Mouse (Mus musculus) lung, embryonic 15.5 days (tissue): Measurements from ENCODE around the gene Gnpat. TPM values are rescaled to one million over a fixed set of nuclear protein-coding genes. Genes with fewer than 3 reads are reported as not detected.

Source experiments
- ATAC-seq: fragments of 200-750 bp; cut with Nextera tagmentation; 2 replicates; pipeline ENCODE4 v1.8.0; 2017; ENCODE audit warnings: moderate number of reproducible peaks, borderline replicate concordance; ENCODE audit not compliant: low FRiP score, low TSS enrichment; ENCODE audit errors: extremely low read depth
- H3K27ac ChIP-seq: fragments of 300-500 bp; sonication (generic); 2 replicates; pipeline ENCODE4 v1.5.1; 2015; ENCODE audit warnings: moderate library complexity, mild to moderate bottlenecking, inconsistent platforms
- H3K27me3 ChIP-seq: fragments of 300-500 bp; sonication (generic); 2 replicates; pipeline ENCODE4 v1.6.1; 2015; ENCODE audit warnings: inconsistent platforms
- H3K36me3 ChIP-seq: fragments of 300-500 bp; sonication (generic); 2 replicates; pipeline ENCODE4 v1.6.1; 2015; ENCODE audit warnings: inconsistent platforms
- H3K4me1 ChIP-seq: fragments of 300-500 bp; sonication (generic); 2 replicates; pipeline ENCODE4 v1.6.1; 2015; ENCODE audit warnings: inconsistent platforms
- H3K4me2 ChIP-seq: fragments of 300-500 bp; sonication (generic); 2 replicates; pipeline ENCODE4 v1.6.1; 2015; ENCODE audit warnings: inconsistent platforms, mild to moderate bottlenecking, moderate library complexity
- H3K4me3 ChIP-seq: fragments of 300-500 bp; sonication (generic); 2 replicates; pipeline ENCODE4 v1.5.1; 2015; ENCODE audit warnings: mild to moderate bottlenecking, inconsistent platforms
- H3K9ac ChIP-seq: fragments of 300-500 bp; sonication (generic); 2 replicates; pipeline ENCODE4 v1.6.1; 2015; ENCODE audit warnings: inconsistent platforms
- H3K9me3 ChIP-seq: fragments of 300-500 bp; sonication (generic); 2 replicates; pipeline ENCODE4 v1.6.1; 2016; ENCODE audit warnings: inconsistent platforms
- WGBS: fragments of 180-500 bp; shearing (Covaris S2); methylation state at CpG from one replicate; pipeline ENCODE4 v1.1.7; 2015; 5-methylcytosine and 5-hydroxymethylcytosine counted together
- polyA plus RNA-seq: library from polyadenylated mRNA; unstranded; fragments of >200 nt; fragmentation: Nextera tagmentation; extraction: Ambion mirVana; gene quantifications from 2 replicates; pipeline ENCODE4 v1.2.1, GENCODE M21; 2015

Gnpat gene
- polyA plus RNA-seq, 1 experiment from 2014 or later: 99.0 TPM

DNA sequence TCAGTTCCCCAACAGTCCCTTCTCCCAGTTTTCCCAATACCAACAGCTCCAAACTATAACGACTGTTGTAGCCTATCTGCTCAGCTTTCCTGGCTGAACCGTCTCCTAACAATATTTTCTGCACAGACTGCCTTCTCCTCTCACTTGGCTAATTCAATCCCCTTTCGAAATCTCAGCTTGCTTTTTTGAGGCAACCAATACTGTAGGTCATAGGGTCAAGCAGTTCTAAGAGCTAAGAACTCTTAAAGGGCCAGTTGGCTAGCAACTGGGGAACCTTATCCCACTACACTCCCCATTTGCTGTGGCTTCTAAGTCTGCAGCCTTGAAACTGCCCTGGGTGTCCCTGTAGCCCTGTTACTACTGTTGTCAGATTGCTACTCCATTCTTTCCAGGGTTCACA lies 17.7 kb upstream of the Gnpat start:
- H3K27ac ChIP-seq: no peak overlapping the region
- H3K9ac ChIP-seq: no peak overlapping the region
- peaks cover 22% of the 10 kb centered on the region for H3K36me3 ChIP-seq
- WGBS: 50% methylated on average over 3 of the region's 3 CpGs
- no peaks in the 10 kb centered on the region for H3K4me1 ChIP-seq
- no peak overlapping the region for H3K4me3 ChIP-seq
- H3K4me2 ChIP-seq: no peak overlapping the region
- no peak for ATAC-seq
- H3K27me3 ChIP-seq: no peaks in the 10 kb centered on the region
- no peaks in the 10 kb centered on the region for H3K9me3 ChIP-seq

- no peaks in the 10 kb centered on the region for H3K4me1 ChIP-seq
- H3K27me3 ChIP-seq: no peaks in the 10 kb centered on the region
- no peaks in the 10 kb centered on the region for H3K9me3 ChIP-seq
- H3K4me3 ChIP-seq: no peak overlapping the region
- no peak overlapping the region for H3K9ac ChIP-seq
- no peak overlapping the region for H3K27ac ChIP-seq
- H3K36me3 ChIP-seq: peaks cover 17% of the 10 kb centered on the region
- 87% methylated on average over 5 of the region's 5 CpGs for WGBS
- no peak for ATAC-seq
- H3K4me2 ChIP-seq: no peak overlapping the region
These were observed 17.3 kb upstream of the Gnpat start for GRCm38 (mm10) chr8:124845573-124845972.

DNA sequence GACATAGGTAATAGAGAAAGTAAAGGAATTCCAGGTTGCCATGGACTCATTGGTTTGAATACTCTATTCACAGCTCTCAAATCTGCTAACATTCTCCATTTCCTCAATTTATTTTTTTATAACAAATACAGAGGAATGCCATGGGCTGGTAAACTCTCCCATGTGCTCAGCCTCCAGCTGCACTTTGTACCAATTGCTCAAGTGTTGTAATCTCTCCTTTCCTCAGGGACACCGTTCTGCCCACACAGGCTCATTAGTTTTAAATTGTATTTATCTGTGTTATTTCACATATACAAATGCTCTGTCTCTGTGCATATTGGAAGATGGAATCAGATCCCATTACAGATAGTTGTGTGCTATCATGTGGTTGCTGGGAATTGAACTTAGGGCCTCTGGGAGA lies 9.3 kb upstream of the Gnpat start:
- 95% methylated on average over 1 of the region's 1 CpGs for WGBS
- ATAC-seq: no peak
- H3K36me3 ChIP-seq: peaks cover 62% of the 10 kb centered on the region
- no peaks in the 10 kb centered on the region for H3K4me1 ChIP-seq
- H3K27me3 ChIP-seq: no peaks in the 10 kb centered on the region
- no peak overlapping the region for H3K27ac ChIP-seq
- H3K9ac ChIP-seq: no peak overlapping the region
- no peak overlapping the region for H3K4me3 ChIP-seq
- peaks cover 12% of the 10 kb centered on the region; the same call in 1 of the 2 replicates for H3K9me3 ChIP-seq
- H3K4me2 ChIP-seq: no peak overlapping the region

- no peak overlapping the region for H3K27ac ChIP-seq
- no peak for ATAC-seq
- no peak overlapping the region for H3K9ac ChIP-seq
- peaks cover 11% of the 10 kb centered on the region for H3K4me1 ChIP-seq
- no peaks in the 10 kb centered on the region for H3K27me3 ChIP-seq
- peaks cover 59% of the 10 kb centered on the region for H3K36me3 ChIP-seq
- no peak overlapping the region for H3K4me3 ChIP-seq
- H3K9me3 ChIP-seq: no peaks in the 10 kb centered on the region
- no peak overlapping the region for H3K4me2 ChIP-seq
These were observed 3.4 kb upstream of the Gnpat start for GRCm38 (mm10) chr8:124859466-124859865.

- peaks cover 52% of the 10 kb centered on the region for H3K36me3 ChIP-seq
- H3K4me3 ChIP-seq: no peak overlapping the region
- no peaks in the 10 kb centered on the region for H3K27me3 ChIP-seq
- H3K27ac ChIP-seq: no peak overlapping the region
- peaks cover 16% of the 10 kb centered on the region for H3K4me1 ChIP-seq
- H3K9me3 ChIP-seq: no peaks in the 10 kb centered on the region
- H3K9ac ChIP-seq: no peak overlapping the region
- ATAC-seq: no peak
- WGBS: 86% methylated on average over 3 of the region's 3 CpGs
- no peak overlapping the region for H3K4me2 ChIP-seq
These were observed 2.6 kb upstream of the Gnpat start for GRCm38 (mm10) chr8:124860188-124860587.

DNA sequence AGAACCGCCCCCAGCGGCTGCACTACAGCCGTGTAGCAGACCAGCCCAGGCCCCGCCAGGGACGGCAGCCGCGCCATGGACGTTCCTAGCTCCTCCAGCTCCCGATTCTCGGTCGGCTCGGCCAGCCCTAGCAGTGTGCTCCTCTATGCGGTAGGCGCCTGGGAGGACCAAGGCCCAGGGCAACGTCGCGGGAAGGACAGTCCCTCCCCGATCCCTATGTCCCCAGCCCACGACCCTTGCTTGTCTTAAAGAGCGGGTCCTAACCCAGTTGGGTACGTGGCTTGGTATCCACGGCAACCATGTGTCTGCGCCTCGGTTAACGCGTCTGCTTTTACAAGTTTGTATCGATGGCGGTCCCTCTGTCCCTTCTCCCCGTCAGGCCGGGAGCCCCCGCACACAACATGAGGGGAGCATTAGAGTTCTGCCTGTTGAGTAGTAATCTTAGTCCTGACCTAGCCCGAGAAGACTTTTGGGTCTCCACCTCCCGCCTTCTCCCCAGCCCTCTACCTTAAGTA lies 387 bp downstream of the Gnpat start:
- under 1% methylated on average over 29 of the region's 33 CpGs for WGBS
- peak; percentile 88; the same call in 1 of the 2 replicates for ATAC-seq
- peak overlapping the region; percentile 93 for H3K27ac ChIP-seq

GRCm38 (mm10) chr8:124863729-124864128 lies 896 bp downstream of the Gnpat start:
- ATAC-seq: no peak
- Histone ChIP-seq H3K9me3 (no peaks in the 10 kb centered on the region), H3K4me1 (peaks cover 22% of the 10 kb centered on the region), H3K9ac (peak overlapping the region; percentile 90), H3K27ac (peak overlapping the region; percentile 93), H3K4me3 (peak overlapping the region; percentile 75), H3K27me3 (no peaks in the 10 kb centered on the region), H3K36me3 (peaks cover 17% of the 10 kb centered on the region), H3K4me2 (peak overlapping the region; percentile 61)
- WGBS: 8% methylated on average over 8 of the region's 8 CpGs

More for the DNA sequence above, 387 bp downstream of the Gnpat start:
- peak overlapping the region; percentile 90 for H3K9ac ChIP-seq
- H3K4me2 ChIP-seq: peak overlapping the region; percentile 61
- no peaks in the 10 kb centered on the region for H3K27me3 ChIP-seq
- peak overlapping the region; percentile 75 for H3K4me3 ChIP-seq
- peaks cover 22% of the 10 kb centered on the region for H3K36me3 ChIP-seq
- H3K4me1 ChIP-seq: peaks cover 22% of the 10 kb centered on the region
- no peaks in the 10 kb centered on the region for H3K9me3 ChIP-seq

DNA sequence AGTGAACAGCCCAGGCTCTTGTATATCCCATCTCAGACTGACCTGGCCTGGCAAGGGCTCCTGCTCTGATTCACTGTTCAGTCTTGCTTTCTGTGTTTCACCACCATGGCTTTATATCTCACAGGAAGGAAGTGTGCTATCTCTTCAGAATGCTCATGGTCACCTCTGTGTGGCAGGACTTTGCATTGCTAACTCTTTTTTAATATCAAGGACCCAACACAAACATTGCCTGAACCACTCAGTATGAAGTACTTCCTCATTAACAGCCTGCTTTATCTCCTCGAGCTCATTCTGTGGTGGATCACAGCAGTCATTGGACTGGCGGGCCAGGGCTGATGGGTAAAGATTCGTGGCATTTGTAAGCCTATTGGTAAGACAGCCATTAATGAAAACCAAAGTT lies 3.8 kb downstream of the Gnpat start:
- no peak overlapping the region for H3K27ac ChIP-seq

DNA sequence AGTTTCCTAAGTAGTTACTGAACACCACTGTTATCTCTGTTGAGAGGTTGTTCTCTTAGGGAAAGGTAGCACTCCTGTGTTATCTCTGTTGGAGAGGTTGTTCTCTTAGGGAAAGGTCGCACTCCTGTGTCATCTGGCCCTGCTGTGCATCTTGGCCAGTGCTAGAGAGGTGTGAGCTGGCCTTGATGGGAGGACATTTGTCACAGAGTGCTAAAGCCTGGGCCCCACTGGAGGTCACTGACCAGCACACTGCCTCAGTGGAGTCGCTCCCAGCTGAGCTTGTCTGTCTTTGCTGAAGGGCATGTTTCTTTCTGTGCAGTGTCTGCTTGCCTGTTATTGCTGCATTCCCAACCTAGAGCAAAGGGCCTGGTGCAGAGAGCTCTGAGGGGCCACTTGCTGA lies 4.3 kb downstream of the Gnpat start:
- Histone ChIP-seq H3K4me2 (no peak overlapping the region), H3K4me3 (no peak overlapping the region), H3K9me3 (no peaks in the 10 kb centered on the region), H3K27me3 (no peaks in the 10 kb centered on the region), H3K27ac (no peak overlapping the region), H3K9ac (no peak overlapping the region), H3K36me3 (peaks cover 10% of the 10 kb centered on the region), H3K4me1 (peaks cover 17% of the 10 kb centered on the region)
- 48% methylated on average over 2 of the region's 2 CpGs for WGBS
- no peak for ATAC-seq

More for the DNA sequence above, 3.8 kb downstream of the Gnpat start:
- peaks cover 6% of the 10 kb centered on the region; the same call in 1 of the 2 replicates for H3K36me3 ChIP-seq
- H3K27me3 ChIP-seq: no peaks in the 10 kb centered on the region
- H3K4me1 ChIP-seq: peaks cover 20% of the 10 kb centered on the region
- no peaks in the 10 kb centered on the region for H3K9me3 ChIP-seq
- 57% methylated on average over 3 of the region's 3 CpGs for WGBS
- H3K9ac ChIP-seq: no peak overlapping the region
- H3K4me3 ChIP-seq: no peak overlapping the region
- no peak for ATAC-seq
- no peak overlapping the region for H3K4me2 ChIP-seq

DNA sequence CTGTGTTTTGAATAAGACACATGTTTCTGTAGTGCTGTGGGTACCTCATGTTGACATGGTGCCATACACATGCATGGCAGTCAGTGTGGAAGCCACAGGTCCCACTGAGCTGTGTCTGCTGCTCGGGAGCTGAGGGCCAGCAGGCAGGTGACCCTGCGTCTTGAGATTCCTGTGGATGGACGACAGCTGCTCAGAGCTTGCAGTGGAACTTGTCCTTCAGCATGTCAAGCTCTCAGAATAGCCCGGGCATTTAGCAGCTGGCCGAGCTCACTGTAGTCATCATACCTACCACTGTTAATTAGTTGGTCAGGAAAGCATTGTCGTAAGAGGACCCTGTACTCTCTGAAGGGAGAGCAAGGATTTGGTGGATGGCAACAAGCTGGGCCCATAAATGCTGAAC lies 6.9 kb downstream of the Gnpat start:
- H3K27me3 ChIP-seq: no peaks in the 10 kb centered on the region
- H3K9me3 ChIP-seq: no peaks in the 10 kb centered on the region
- no peak for ATAC-seq
- no peak overlapping the region for H3K4me3 ChIP-seq
- no peak overlapping the region for H3K9ac ChIP-seq
- peaks cover 36% of the 10 kb centered on the region for H3K36me3 ChIP-seq
- no peak overlapping the region for H3K4me2 ChIP-seq
- peaks cover 11% of the 10 kb centered on the region for H3K4me1 ChIP-seq
- no peak overlapping the region for H3K27ac ChIP-seq
- 67% methylated on average over 6 of the region's 6 CpGs for WGBS

DNA sequence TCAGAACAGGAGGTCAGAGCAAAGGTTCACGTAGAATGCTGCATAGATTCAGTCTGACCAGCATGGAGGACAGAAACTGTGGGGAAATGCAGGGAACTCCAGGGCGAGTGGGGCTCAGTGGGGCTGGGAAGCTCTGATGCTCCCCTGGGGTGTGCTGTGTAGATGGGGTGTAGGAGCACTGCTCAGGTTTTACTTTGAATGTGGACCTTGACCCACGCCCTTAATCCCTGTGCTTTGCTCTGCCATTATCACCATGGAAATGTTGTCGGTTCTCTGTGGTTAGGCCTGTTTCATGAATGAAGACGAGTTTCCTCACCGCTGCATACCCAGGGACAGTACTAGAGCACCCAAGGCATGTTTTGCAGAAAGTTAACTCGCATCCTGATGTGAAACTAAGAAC lies 8.6 kb downstream of the Gnpat start:
- WGBS: 94% methylated on average over 7 of the region's 7 CpGs
- peaks cover 46% of the 10 kb centered on the region for H3K36me3 ChIP-seq
- no peak for ATAC-seq
- 0 out of 2 replicates have a peak, but pooled peaks cover 2% of the 10 kb centered on the region for H3K4me1 ChIP-seq
- no peak overlapping the region for H3K4me3 ChIP-seq
- H3K9ac ChIP-seq: no peak overlapping the region
- H3K9me3 ChIP-seq: no peaks in the 10 kb centered on the region
- H3K27me3 ChIP-seq: no peaks in the 10 kb centered on the region
- no peak overlapping the region for H3K27ac ChIP-seq
- H3K4me2 ChIP-seq: no peak overlapping the region

- H3K4me3 ChIP-seq: no peak overlapping the region
- H3K9ac ChIP-seq: no peak overlapping the region
- H3K27me3 ChIP-seq: no peaks in the 10 kb centered on the region
- ATAC-seq: no peak
- peaks cover 52% of the 10 kb centered on the region for H3K36me3 ChIP-seq
- H3K9me3 ChIP-seq: no peaks in the 10 kb centered on the region
- no peaks in the 10 kb centered on the region for H3K4me1 ChIP-seq
- no peak overlapping the region for H3K27ac ChIP-seq
- WGBS: 90% methylated on average over 7 of the region's 7 CpGs
- H3K4me2 ChIP-seq: no peak overlapping the region
These were observed 9.2 kb downstream of the Gnpat start for GRCm38 (mm10) chr8:124872081-124872480.

DNA sequence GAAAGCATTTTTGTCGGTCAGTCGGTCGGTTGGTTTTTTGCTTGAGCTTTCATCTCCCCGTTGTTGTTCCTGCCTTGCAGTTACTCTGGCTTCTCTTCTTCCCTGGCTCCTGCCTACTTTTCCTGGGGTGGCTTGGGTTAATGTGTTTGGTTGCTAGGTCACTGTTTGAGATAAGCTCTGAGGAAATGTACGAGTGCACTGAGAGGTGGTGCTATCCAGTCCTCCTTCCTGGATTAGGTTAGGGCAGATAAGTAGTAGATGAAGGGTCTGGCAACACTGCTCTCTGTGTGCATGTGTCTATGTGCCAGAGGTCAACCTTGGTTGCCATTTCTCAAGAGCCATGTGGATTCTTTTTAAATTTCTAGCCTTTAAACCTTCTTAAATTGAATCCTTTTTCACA lies 9.9 kb downstream of the Gnpat start:
- WGBS: 66% methylated on average over 5 of the region's 5 CpGs
- Histone ChIP-seq H3K4me3 (no peak overlapping the region), H3K9me3 (no peaks in the 10 kb centered on the region), H3K9ac (no peak overlapping the region), H3K27ac (no peak overlapping the region), H3K36me3 (peaks cover 58% of the 10 kb centered on the region), H3K4me1 (no peaks in the 10 kb centered on the region), H3K27me3 (no peaks in the 10 kb centered on the region), H3K4me2 (no peak overlapping the region)
- no peak for ATAC-seq
